Mouse (Mus musculus) CD4-positive helper T cell, adult 2 months (primary cell): ENCODE data around the gene Six3.

Experiments used
- DNase-seq: peaks from one replicate; pipeline ENCODE4 v3.0.0-alpha.2; 2012; ENCODE audit warnings: low read depth, missing footprints, low spot score

The Six3 gene

DNA sequence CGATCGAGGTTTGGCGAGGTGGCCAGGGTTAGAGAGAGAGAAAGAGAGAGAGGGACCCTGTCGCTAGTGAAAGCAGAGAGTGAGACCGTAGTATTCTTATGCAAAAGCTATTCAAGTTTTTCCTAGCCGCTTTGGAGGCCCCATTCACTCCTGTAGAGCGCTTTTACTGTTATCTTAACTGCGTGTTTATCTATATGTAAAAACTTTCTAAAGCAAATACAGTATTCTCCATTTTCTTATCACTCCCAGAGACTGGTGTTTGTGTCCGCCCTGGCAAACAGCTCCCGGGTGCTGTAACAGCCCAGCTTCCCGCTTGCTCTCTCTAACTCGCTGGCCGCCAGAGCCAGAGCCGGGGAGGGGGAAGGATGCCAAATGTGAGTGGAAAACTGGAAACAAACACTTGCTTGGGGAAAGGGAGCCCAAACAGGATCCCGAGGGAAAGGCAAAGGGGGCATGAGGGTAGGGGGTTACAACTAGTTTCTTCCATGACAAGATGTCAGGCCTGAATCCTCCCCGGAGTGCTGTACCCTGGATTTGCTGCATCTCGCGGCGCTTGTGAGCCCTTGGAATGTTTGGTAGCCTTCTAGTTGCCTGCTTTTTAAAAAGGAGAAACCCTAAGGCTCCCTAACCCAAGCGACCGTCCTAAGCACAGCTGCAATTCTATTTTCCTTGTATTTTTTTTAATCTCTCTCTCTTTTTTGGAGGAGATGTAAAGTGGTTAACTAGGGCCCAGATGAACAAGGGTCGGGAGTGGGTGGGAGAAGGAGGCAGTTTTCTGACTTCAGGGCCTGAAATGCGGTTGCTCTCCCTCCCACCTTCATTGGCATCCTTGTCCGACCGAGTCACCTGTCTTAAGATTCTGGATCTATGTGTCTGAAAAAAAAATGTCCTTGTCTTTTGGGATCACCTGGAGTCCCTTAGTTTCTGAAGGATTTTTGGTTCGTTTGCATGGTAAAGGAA lies 11.9 kb downstream of the Six3 start:
- no peak for DNase-seq

DNA sequence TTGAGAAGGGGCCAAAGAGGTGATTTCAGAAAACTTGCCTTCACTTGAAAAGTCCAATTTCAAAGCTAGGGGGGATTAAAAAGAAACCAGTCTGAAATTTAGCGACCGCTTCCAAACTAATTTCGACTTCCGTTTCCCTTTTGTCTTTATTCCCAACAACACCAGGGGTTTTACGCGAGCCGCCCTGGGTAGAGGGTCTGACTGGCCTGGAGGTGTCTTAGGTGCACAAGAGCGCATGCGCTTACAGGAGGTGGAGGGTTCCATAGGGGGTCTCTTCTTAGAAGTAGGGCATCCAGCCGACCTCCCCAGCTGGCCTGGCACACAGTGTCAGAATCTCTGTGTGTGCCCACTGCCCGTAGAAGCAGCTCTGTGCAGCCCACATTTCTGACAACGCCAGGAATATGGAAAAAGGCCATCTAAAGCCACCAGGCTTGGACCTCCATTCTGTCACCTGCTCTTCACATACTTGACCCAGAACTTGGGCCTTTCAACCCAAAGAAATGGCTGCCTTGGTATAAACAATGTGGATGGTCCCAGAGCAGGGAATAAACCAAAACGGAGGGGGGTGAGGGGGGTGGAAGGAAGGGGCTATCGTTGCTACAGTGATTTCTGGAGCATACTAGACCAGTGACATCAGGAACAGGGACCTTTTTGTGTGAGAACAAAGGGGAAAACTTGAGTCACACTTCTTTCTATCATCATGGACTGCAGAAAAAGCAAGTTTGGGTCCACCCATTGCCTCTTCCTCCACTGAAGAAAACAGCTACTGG lies 12.9 kb downstream of the Six3 start:
- no peak for DNase-seq

- DNase-seq: no peak
These were observed 14.3 kb downstream of the Six3 start for GRCm38 (mm10) chr17:85627751-85628150.

DNA sequence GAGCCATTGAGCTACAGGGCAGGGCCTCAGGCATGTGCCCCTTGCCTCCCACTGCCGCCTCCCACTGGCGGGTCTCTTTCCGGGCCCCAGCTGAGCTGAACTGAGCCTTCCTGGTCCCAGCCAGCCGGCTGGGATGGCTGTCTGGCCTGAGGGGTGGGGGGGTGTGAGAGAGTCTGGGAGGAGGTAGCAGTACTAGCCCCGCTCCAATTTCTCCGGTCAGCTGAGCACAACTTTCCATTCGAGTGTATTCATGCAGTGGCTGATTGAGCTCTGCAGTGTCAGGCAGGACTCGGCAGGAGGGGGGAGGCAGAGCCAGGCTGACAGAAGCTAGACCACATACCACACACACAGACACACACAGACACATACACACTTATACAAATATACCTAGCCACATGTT lies 15.4 kb downstream of the Six3 start:
- DNase-seq: no peak

GRCm38 (mm10) chr17:85629396-85629795 lies 16.0 kb downstream of the Six3 start:
- DNase-seq: no peak

- DNase-seq: no peak
These were observed 17.1 kb downstream of the Six3 start for GRCm38 (mm10) chr17:85630296-85631050.

GRCm38 (mm10) chr17:85631106-85631505 lies 17.7 kb downstream of the Six3 start:
- DNase-seq: no peak

DNA sequence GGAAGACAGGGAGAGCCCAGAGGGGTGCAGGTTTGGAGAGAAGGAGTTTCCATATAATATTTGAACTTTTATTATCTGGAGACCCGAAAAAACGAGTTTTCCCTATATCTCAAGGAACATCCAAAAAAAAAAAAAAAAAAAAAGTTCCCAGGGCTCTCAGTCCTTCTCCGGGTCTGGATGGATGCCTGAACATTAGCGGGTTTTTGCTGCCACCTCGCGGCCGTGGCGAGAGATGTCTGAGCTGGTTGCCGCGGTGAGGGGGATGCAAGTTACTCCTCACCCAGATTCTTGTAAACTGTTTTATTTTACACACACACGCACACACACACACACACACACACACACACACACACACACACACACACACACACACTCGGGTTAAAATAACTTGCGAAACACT lies 20.2 kb downstream of the Six3 start:
- DNase-seq: peak; percentile 38

GRCm38 (mm10) chr17:85637876-85638275 lies 24.5 kb downstream of the Six3 start:
- DNase-seq: no peak

GRCm38 (mm10) chr17:85645312-85645711 lies 31.9 kb downstream of the Six3 start:
- DNase-seq: no peak

- DNase-seq: peak; percentile 13
These were observed 32.6 kb downstream of the Six3 start for GRCm38 (mm10) chr17:85645718-85646665.

- DNase-seq: no peak
These were observed 46.6 kb downstream of the Six3 start for GRCm38 (mm10) chr17:85660016-85660415.

GRCm38 (mm10) chr17:85661521-85661920 lies 48.1 kb downstream of the Six3 start:
- no peak for DNase-seq

GRCm38 (mm10) chr17:85664202-85664601 lies 50.8 kb downstream of the Six3 start:
- DNase-seq: no peak

DNA sequence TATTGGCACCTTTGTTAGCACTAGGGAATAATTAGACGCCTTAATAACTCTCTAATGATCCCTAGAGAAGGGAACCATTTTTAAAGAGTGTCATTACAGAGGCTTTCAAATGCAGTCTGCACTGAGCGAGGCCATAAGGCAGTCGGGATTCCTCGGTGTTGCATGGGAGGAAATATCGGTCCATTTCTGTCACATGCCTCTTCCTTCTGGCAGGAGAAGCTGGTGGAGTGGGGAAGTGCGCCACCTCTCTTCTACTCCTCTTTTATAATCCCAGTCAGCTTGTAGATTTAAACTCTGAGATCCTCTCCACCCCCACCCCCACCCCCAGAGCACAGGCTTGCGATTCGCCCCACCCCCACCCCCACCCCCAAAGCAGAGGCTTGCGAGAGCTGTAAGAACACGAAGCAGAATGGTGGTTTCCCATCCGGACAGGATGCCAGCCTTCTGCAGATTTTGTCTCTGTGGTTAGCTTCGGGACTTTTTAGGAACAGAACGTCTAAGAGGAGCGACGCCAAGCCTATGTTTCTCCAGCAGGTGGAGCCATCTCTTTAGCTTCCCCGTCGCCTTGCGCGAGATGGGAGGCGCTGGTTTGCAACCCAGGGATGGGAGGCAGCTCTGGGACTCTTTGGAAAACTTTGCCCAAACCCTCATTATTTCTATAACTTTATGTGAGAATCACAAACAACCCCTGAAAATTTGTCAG lies 51.4 kb downstream of the Six3 start:
- DNase-seq: peak; percentile 37
